Mouse (Mus musculus) midbrain, postnatal 0 days (tissue): ENCODE results near the gene Disp1. TPM values are rescaled to one million over a fixed set of nuclear protein-coding genes. Genes with fewer than 3 reads are reported as not detected.

Experiments used
- ATAC-seq: fragments of 200-750 bp; cut with Nextera tagmentation; 2 replicates; pipeline ENCODE4 v1.8.0; 2017; ENCODE audit warnings: moderate number of reproducible peaks, mild to moderate bottlenecking, moderate TSS enrichment, moderate library complexity; ENCODE audit not compliant: low FRiP score
- DNase-seq: peaks from one replicate; pipeline ENCODE4 v3.0.0-alpha.2; 2015; ENCODE audit warnings: low spot score
- H3K27ac ChIP-seq: fragments of 300-500 bp; sonication (generic); 2 replicates; pipeline ENCODE4 v1.5.1; 2014; ENCODE audit warnings: low read depth, mild to moderate bottlenecking, low read length, mixed read lengths
- H3K27me3 ChIP-seq: fragments of 300-500 bp; sonication (generic); 2 replicates; pipeline ENCODE4 v1.6.1; 2014; ENCODE audit warnings: low read length, control low read depth, mixed read lengths; ENCODE audit not compliant: insufficient read depth
- H3K36me3 ChIP-seq: fragments of 300-500 bp; sonication (generic); 2 replicates; pipeline ENCODE4 v1.6.1; 2014; ENCODE audit warnings: low read length, control low read depth, mixed read lengths; ENCODE audit not compliant: insufficient read depth
- H3K4me1 ChIP-seq: fragments of 300-500 bp; sonication (generic); 2 replicates; pipeline ENCODE4 v1.6.1; 2014; ENCODE audit warnings: mild to moderate bottlenecking, control low read depth, antibody characterized with exemption, low read length, mixed read lengths; ENCODE audit not compliant: insufficient read depth
- H3K4me2 ChIP-seq: fragments of 300-500 bp; sonication (generic); 2 replicates; pipeline ENCODE4 v1.6.1; 2014; ENCODE audit warnings: low read depth, mild to moderate bottlenecking, low read length, mixed read lengths; ENCODE audit not compliant: poor library complexity, severe bottlenecking
- H3K4me3 ChIP-seq: fragments of 300-500 bp; sonication (generic); 2 replicates; pipeline ENCODE4 v1.5.1; 2014; ENCODE audit warnings: low read depth, mild to moderate bottlenecking, low read length, moderate library complexity
- H3K9ac ChIP-seq: fragments of 300-500 bp; sonication (generic); replicated peaks from 2 replicates; pipeline ENCODE4 v1.6.1; 2014; ENCODE audit warnings: mild to moderate bottlenecking, low read length, moderate library complexity, mixed read lengths; ENCODE audit not compliant: poor library complexity, severe bottlenecking
- H3K9me3 ChIP-seq: fragments of 300-500 bp; sonication (generic); 2 replicates; pipeline ENCODE4 v1.6.1; 2016; ENCODE audit warnings: low read length, control low read depth
- CTCF ChIP-seq: IDR thresholded peaks from 2 replicates; pipeline ENCODE4 v1.5.1; 2016; ENCODE audit warnings: antibody characterized with exemption, mild to moderate bottlenecking
- WGBS: fragments of 180-500 bp; shearing (Covaris S2); extraction: QIAGEN DNeasy Blood & Tissue Kit; methylation state at CpG from one replicate; pipeline ENCODE4 v1.1.7; 2014; 5-methylcytosine and 5-hydroxymethylcytosine counted together
- polyA plus RNA-seq: library from polyadenylated mRNA; unstranded; fragments of >200 nt; fragmentation: Nextera tagmentation; extraction: Ambion mirVana; gene quantifications from 2 replicates; pipeline ENCODE4 v1.2.1, GENCODE M21; 2015
- total RNA-seq: library from RNA; depleted of rRNA; stranded (reverse); fragments of >200 nt; gene quantifications from 2 replicates; pipeline ENCODE4 v1.2.3, GENCODE M21; 2014

The Disp1 gene
- total and polyA plus RNA-seq, 2 experiments from 2014 or later: 7.6 to 12.3 TPM

DNA sequence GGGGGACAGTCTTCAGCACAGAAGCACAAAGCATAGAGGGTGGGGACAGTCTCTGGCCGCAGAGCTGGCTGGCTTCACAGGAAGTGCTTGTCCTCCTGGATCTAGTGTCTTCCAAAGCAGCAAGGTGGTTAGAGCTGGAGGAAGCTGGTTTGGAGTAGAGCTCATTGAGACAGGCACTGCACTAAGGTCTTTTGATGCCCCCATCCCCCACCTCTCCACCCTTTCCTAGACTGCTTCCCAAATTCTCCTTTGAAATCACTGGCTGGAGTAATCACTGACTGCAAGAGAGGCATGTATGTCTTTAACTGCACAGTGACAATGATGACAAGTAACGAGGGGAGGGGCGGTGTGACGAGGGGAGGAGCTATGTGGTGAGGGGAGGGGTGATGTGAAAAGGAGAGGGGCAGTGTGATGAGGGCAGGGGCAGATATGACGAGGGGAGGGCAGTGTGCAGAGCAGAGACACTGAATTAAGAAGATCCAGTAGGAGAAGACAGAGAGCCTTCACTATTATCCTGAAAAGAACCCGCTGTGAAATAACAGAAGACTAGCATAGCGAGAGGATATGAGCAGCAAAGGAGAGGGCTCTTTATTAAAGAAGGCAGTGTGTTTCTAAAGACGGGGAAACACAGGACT, 125.8 kb downstream of the Disp1 start:
- H3K4me2 ChIP-seq: no peak overlapping the region
- ATAC-seq: no peak
- 56% methylated on average over 8 of the region's 8 CpGs for WGBS

DNA sequence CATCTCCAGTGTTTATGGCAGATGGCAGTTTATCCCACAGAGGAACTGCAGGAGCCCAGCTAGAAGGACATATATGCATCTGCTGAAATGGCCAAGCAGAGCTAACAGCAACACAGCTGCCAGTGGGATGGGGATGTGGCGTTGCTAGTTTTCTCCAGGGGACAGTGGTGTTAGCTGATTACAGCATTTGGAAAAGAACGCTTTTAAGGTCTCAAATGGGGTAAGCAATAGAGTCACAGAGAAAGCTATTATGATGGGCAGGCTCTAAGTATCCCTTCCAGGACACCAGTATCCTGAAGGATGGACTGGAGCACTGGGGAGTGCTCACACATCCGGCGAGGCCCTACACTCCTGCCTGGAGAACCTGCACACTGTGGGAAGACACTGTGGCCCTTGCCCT, 129.0 kb downstream of the Disp1 start:
- H3K27ac ChIP-seq: no peak overlapping the region

More for the DNA sequence above, 125.8 kb downstream of the Disp1 start:
- H3K27ac ChIP-seq: no peak overlapping the region
- no peak overlapping the region for H3K9ac ChIP-seq
- no peak overlapping the region for H3K4me3 ChIP-seq
- no peaks in the 10 kb centered on the region for H3K9me3 ChIP-seq
- no peaks in the 10 kb centered on the region for H3K4me1 ChIP-seq
- H3K27me3 ChIP-seq: no peaks in the 10 kb centered on the region
- DNase-seq: no peak
- TF ChIP-seq CTCF: no peak
- H3K36me3 ChIP-seq: 0 out of 2 replicates have a peak, but pooled peaks cover 3% of the 10 kb centered on the region

DNA sequence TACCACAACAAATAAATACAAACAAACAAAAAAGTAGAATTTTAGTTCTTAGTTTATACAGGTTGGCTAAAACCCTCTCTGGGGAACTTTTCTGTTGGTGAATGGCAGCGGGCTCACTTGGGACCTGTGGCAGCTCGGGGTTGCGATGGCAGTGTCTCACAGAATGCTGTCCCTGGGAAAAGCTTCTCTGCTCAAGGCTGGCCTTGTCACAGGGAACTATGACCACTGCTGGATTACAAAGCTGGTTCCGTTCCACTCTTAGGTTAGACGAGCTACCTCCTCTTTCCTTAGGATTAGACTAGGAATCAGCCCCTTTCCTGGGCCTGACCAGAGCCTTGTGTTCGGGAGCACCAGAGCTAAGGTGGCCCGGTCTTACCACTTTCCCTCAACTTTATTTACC, 130.1 kb downstream of the Disp1 start:
- Histone ChIP-seq H3K9me3 (no peaks in the 10 kb centered on the region), H3K27me3 (no peaks in the 10 kb centered on the region), H3K36me3 (peaks cover 29% of the 10 kb centered on the region), H3K9ac (no peak overlapping the region), H3K4me2 (no peak overlapping the region), H3K4me3 (no peak overlapping the region), H3K27ac (no peak overlapping the region), H3K4me1 (no peaks in the 10 kb centered on the region)
- TF ChIP-seq CTCF: no peak
- 93% methylated on average over 7 of the region's 7 CpGs for WGBS
- ATAC-seq (no peak), DNase-seq (no peak)

More for the DNA sequence above, 129.0 kb downstream of the Disp1 start:
- Histone ChIP-seq H3K27me3 (no peaks in the 10 kb centered on the region), H3K36me3 (peaks cover 22% of the 10 kb centered on the region), H3K4me2 (no peak overlapping the region), H3K4me1 (no peaks in the 10 kb centered on the region), H3K4me3 (no peak overlapping the region), H3K9me3 (no peaks in the 10 kb centered on the region), H3K9ac (no peak overlapping the region)
- DNase-seq (no peak), ATAC-seq (no peak)
- TF ChIP-seq CTCF: no peak
- 83% methylated on average over 4 of the region's 4 CpGs for WGBS

DNA sequence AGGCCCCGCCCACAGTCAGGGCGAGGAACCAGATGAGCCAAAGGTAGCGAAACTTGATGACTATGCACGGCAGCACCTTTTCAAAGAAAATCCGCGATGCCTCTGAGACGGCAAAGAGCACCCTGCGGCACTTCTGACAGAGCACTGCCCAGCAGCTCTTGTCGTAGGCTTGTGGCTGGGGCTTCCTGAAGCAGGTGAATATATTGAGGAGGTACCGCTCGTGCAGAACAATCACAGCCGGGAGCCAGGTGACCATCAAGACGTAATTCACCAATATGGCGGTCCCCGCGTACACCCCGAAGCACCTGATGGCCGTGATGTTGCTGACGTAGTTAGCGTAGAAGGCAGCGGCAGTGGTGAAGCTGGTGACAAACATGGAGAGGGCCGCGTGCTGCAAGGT, 132.7 kb downstream of the Disp1 start:
- TF ChIP-seq CTCF: no peak
- Histone ChIP-seq H3K4me1 (no peaks in the 10 kb centered on the region), H3K4me2 (no peak overlapping the region), H3K27me3 (no peaks in the 10 kb centered on the region), H3K27ac (no peak overlapping the region), H3K9me3 (no peaks in the 10 kb centered on the region), H3K9ac (no peak overlapping the region), H3K4me3 (no peak overlapping the region), H3K36me3 (peaks cover 37% of the 10 kb centered on the region)
- WGBS: 96% methylated on average over 23 of the region's 23 CpGs
- DNase-seq: no peak
- ATAC-seq: no peak

DNA sequence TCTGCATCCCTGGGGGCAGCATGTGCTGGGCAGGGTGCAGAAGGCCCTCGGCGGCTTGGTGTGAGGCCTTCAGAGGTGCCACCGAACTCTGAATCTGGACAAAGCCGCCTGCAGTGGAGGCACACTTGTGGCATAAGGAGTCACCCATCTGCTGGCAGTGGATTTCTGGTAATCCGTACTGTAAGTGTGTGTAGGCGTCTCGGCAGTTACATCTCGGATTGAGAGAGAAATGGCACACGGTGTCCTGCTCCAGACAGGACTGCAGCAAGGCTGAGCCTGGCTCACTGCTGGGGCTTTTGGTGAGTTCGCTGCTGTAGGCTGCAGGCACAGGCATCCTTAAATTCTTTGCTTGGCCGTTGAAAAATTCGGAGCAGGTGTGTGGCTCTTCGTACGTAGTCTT, 134.5 kb downstream of the Disp1 start:
- H3K27me3 ChIP-seq: no peaks in the 10 kb centered on the region
- WGBS: 96% methylated on average over 14 of the region's 14 CpGs
- no peak overlapping the region for H3K4me2 ChIP-seq
- H3K36me3 ChIP-seq: peaks cover 37% of the 10 kb centered on the region
- H3K9ac ChIP-seq: no peak overlapping the region
- TF ChIP-seq CTCF: no peak
- H3K4me3 ChIP-seq: no peak overlapping the region
- H3K27ac ChIP-seq: no peak overlapping the region
- no peak for ATAC-seq
- H3K9me3 ChIP-seq: no peaks in the 10 kb centered on the region
- no peaks in the 10 kb centered on the region for H3K4me1 ChIP-seq
- DNase-seq: no peak

DNA sequence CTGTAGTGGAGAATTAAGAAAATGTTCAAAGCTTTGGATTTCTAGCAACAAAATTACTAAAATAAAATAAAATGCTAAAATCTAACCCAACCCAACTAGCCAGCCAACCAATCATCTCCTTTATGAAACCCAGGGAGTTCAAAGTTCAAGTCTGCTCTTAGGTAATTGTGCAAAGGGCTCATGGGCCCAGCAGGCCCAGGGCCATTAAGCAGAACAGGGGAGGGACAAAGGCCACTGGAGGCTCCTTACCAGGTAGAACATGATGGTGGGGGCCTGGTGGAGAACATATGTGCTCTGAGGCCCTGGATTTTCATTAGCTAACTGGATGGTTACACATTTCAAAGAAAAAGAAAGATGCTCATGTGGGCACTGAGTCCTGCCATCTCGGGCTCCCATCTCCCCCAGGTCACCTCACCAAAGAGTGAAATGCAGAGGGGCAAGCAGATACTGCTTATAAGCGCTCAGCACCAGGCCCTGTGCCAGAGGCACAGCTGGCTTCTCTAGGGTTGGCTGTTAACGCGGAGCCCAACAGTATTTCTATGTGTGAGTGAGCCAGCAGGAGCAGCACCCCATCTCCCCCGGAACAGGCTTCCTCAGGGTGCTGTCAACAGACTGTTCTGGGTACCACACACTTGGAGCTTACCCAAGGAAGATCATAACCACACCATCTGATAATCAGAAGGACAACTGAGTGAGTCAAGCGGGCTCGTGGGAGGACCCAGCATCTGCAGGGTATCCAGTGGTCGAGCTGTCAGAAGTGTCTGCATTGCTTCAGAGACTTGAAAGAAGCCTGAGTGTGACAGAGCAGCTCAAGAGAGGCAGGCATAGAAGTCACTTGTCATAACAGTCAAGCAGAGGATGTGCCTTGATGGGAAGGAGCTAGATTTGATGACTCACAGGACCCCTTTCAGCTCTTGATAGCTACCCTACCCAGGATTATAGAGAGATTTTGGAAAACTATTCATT, 137.0 kb downstream of the Disp1 start:
- Histone ChIP-seq H3K27ac (no peak overlapping the region), H3K4me2 (no peak overlapping the region), H3K27me3 (no peaks in the 10 kb centered on the region), H3K9me3 (no peaks in the 10 kb centered on the region), H3K9ac (no peak overlapping the region), H3K4me1 (no peaks in the 10 kb centered on the region), H3K36me3 (peaks cover 36% of the 10 kb centered on the region), H3K4me3 (no peak overlapping the region)
- ATAC-seq (no peak), DNase-seq (peak; percentile 42)
- TF ChIP-seq CTCF: no peak
- WGBS: 86% methylated on average over 8 of the region's 8 CpGs
